ENCODE assay signal across 8 mouse cellular contexts in genomic region chr17:13336979-13337749, GRCm38 (mm10). TPM values are rescaled to one million over a fixed set of nuclear protein-coding genes. Genes with fewer than 3 reads are reported as not detected.
A peak's percentile ranks its signal among the peaks of the same experiment; 100 is the strongest.
DNase-seq lines count a peak whose midpoint lies in the region; ATAC-seq and TF ChIP-seq lines count a peak whose summit lies in the region.
"Not testable (repeated sequence)": the region's sequence is repeated elsewhere in the genome, so short reads cannot be mapped to it uniquely, and the experiment has no call there.

No protein-coding gene starts in this region.

- peak; percentile 38 for ATAC-seq in inflammation-experienced regulatory T-cells, adult 6 months
- peak; percentile 44 for ATAC-seq in lung, postnatal 0 days

- H3K36me3 ChIP-seq in lung, postnatal 0 days (ENCODE audit: insufficient read depth, low read length): not testable (repeated sequence)

- peak; percentile 70 for TF ChIP-seq CTCF in lung, postnatal 0 days (IDR thresholded peaks at IDR 0.05)

- not testable (repeated sequence) for H3K9ac ChIP-seq in lung, postnatal 0 days (replicated peaks; ENCODE audit: low read depth)

- H3K4me2 ChIP-seq in lung, postnatal 0 days (replicated peaks; ENCODE audit: low read depth, low read length): not testable (repeated sequence)

- not testable (repeated sequence) for H3K4me1 ChIP-seq in lung, postnatal 0 days (ENCODE audit: insufficient read depth, low read depth, low read length)

- not testable (repeated sequence) for H3K4me3 ChIP-seq in lung, postnatal 0 days (ENCODE audit: low read depth, low read length)

- H3K27ac ChIP-seq in lung, postnatal 0 days (ENCODE audit: low read length): not testable (repeated sequence)

- not testable (repeated sequence) for H3K9me3 ChIP-seq in lung, postnatal 0 days (ENCODE audit: low read length)

- not testable (repeated sequence) for TF ChIP-seq EP300 in lung, postnatal 0 days (IDR thresholded peaks at IDR 0.05)

- DNase-seq in adrenal gland, adult 2 months: peak; percentile 45
- DNase-seq in embryo, embryonic 10.5 days (ENCODE audit: low spot score): peak; percentile 65
- DNase-seq in heart, adult 11 months: peak; percentile 93
- peak; percentile 34 to 46 for DNase-seq in layer of hippocampus, postnatal 25 days (ENCODE audit: extremely low spot score in 1 of 2, low spot score in 1 of 2)
- peak; percentile 43 for DNase-seq in lung, postnatal 0 days (ENCODE audit: low spot score)
- peak; percentile 13 for DNase-seq in ovary, postnatal 36 days (ENCODE audit: low spot score)
- peak; percentile 20 to 59 for DNase-seq in urinary bladder, adult 18-20 months (ENCODE audit: low spot score in 2 of 2)

- not testable (repeated sequence) for H3K27me3 ChIP-seq in lung, postnatal 0 days (replicated peaks; ENCODE audit: insufficient read depth, low read length)

- 55% methylated on average over 9 of the region's 9 CpGs for WGBS in lung, postnatal 0 days

RNA-seq across cellular contexts. Expression of gene Tcp10c, which starts 17.2 kb away (rescaled TPM):
- not detected for total RNA-seq in adrenal gland, adult 2 months (2021)
- polyA plus RNA-seq in adrenal gland, adult 2 months (2012; rRNA removed): not detected in 2 replicates
- not detected for polyA plus RNA-seq in inflammation-experienced regulatory T-cells, adult 6 months (2017; shearing (Covaris generic))
- total RNA-seq in layer of hippocampus, postnatal 25 days (2021): under 1 TPM in 1 of 2 experiments, not detected in 1; 0.12 TPM
- not detected in 2 replicates for polyA plus RNA-seq in lung, postnatal 0 days (2015; fragmentation: Nextera tagmentation; extraction: Ambion mirVana)

Comparison
In these comparisons a context has a peak if more than half of its experiments do, and no peak if none do; other contexts are left out.
1. DNase-seq: peak in every context shown above with its lines; median percentile 93 in heart, adult 11 months; 65 in embryo, embryonic 10.5 days; 45 in adrenal gland, adult 2 months; 43 in lung, postnatal 0 days; 40 in layer of hippocampus, postnatal 25 days; 40 in urinary bladder, adult 18-20 months; 13 in ovary, postnatal 36 days.